Mouse (Mus musculus) G1E (cell line): Measurements from ENCODE around the gene Ccdc107.

Experiments
- CTCF ChIP-seq: IDR thresholded peaks from 2 replicates; pipeline ENCODE4 v1.5.1; 2012; ENCODE audit warnings: low read depth, low read length, inconsistent platforms, mixed read lengths
- GATA1 ChIP-seq: IDR thresholded peaks from 2 replicates; pipeline ENCODE4 v1.6.1; 2012; ENCODE audit warnings: borderline replicate concordance, low read length, inconsistent platforms, mixed read lengths
- POLR2AphosphoS5 ChIP-seq: IDR thresholded peaks from 2 replicates; pipeline ENCODE4 v1.6.1; 2012; ENCODE audit warnings: low read depth, low read length, inconsistent platforms; ENCODE audit not compliant: insufficient replicate concordance
- TAL1 ChIP-seq: conservative IDR thresholded peaks from 2 replicates; pipeline ENCODE4 v1.6.1; 2012; ENCODE audit warnings: low read depth, low read length, inconsistent platforms, mixed read lengths

GRCm38 (mm10) chr4:43480985-43481384, 11.7 kb upstream of the Ccdc107 start:
- no peak for TF ChIP-seq CTCF
- TF ChIP-seq TAL1: no peak
- TF ChIP-seq GATA1: no peak
- TF ChIP-seq POLR2AphosphoS5: no peak
